Mouse (Mus musculus): ENCODE results near the gene Cyp2d40.
A peak's percentile ranks its signal among the peaks of the same experiment; 100 is the strongest.
"Not testable (repeated sequence)": the region's sequence is repeated elsewhere in the genome, so short reads cannot be mapped to it uniquely, and the experiment has no call there.

Cyp2d40 gene

GRCm38 (mm10) chr15:82763631-82764420 is at the start of gene Cyp2d40:
TSS of gene Cyp2d40 (minus strand) at chr15:82764183.
- DNase-seq (ENCODE audit: low spot score in 2 of 2): no peak

- DNase-seq (ENCODE audit: low spot score in 2 of 2): no peak
These were observed 46.6 kb upstream of the Cyp2d40 start for GRCm38 (mm10) chr15:82810556-82810955.

GRCm38 (mm10) chr15:82809511-82809910 is 45.5 kb upstream of the Cyp2d40 start:
- peak in 1 of 2 experiments; percentile 48 for DNase-seq (ENCODE audit: low spot score in 2 of 2)

- no peak for DNase-seq (ENCODE audit: low spot score in 2 of 2)
These were observed 43.2 kb upstream of the Cyp2d40 start for GRCm38 (mm10) chr15:82806969-82807763.

- peak; percentile 82 to 89 for DNase-seq (ENCODE audit: low spot score in 2 of 2)
These were observed 41.0 kb upstream of the Cyp2d40 start for GRCm38 (mm10) chr15:82804708-82805639.

GRCm38 (mm10) chr15:82795936-82796440 is 32.0 kb upstream of the Cyp2d40 start:
- DNase-seq (ENCODE audit: low spot score in 2 of 2): no peak

- no peak for DNase-seq (ENCODE audit: low spot score in 2 of 2)
These were observed 30.3 kb upstream of the Cyp2d40 start, which contains the start of gene Cyp2d26 for GRCm38 (mm10) chr15:82794277-82794676. TSS of gene Cyp2d26 (minus strand) at chr15:82794294.

GRCm38 (mm10) chr15:82793868-82794267 is 29.9 kb upstream of the Cyp2d40 start:
- no peak for DNase-seq (ENCODE audit: low spot score in 2 of 2)

GRCm38 (mm10) chr15:82793454-82793853 is 29.5 kb upstream of the Cyp2d40 start:
- no peak for DNase-seq (ENCODE audit: low spot score in 2 of 2)

- no peak for DNase-seq (ENCODE audit: low spot score in 2 of 2)
These were observed 28.6 kb upstream of the Cyp2d40 start for GRCm38 (mm10) chr15:82792566-82792965.

GRCm38 (mm10) chr15:82784581-82784980 is 20.6 kb upstream of the Cyp2d40 start:
- DNase-seq (ENCODE audit: low spot score in 2 of 2): no peak

GRCm38 (mm10) chr15:82783800-82784199 is 19.8 kb upstream of the Cyp2d40 start:
- DNase-seq (ENCODE audit: low spot score in 2 of 2): no peak

- not testable (repeated sequence) for DNase-seq (ENCODE audit: low spot score in 2 of 2)
These were observed 13.9 kb upstream of the Cyp2d40 start for GRCm38 (mm10) chr15:82777856-82778255.

- no peak for DNase-seq (ENCODE audit: low spot score in 2 of 2)
These were observed 2.0 kb upstream of the Cyp2d40 start for GRCm38 (mm10) chr15:82765943-82766342.

- no peak for DNase-seq (ENCODE audit: low spot score in 2 of 2)
These were observed 898 bp upstream of the Cyp2d40 start for GRCm38 (mm10) chr15:82764881-82765280.

- DNase-seq (ENCODE audit: low spot score in 2 of 2): no peak
These were observed 15.8 kb downstream of the Cyp2d40 start for GRCm38 (mm10) chr15:82748141-82748540.

- no peak for DNase-seq (ENCODE audit: low spot score in 2 of 2)
These were observed 16.5 kb downstream of the Cyp2d40 start for GRCm38 (mm10) chr15:82747516-82747915.

GRCm38 (mm10) chr15:82733331-82733925 is 30.6 kb downstream of the Cyp2d40 start:
- not testable (repeated sequence) for DNase-seq (ENCODE audit: low spot score in 2 of 2)

Data from spleen, postnatal 10 days (tissue).